Mouse (Mus musculus) urinary bladder, postnatal 14 days (tissue): ENCODE results near the gene Fmo5.

Experiments
- DNase-seq: peaks from one replicate; pipeline ENCODE4 v3.0.0; 2021; ENCODE audit warnings: low spot score

Gene Fmo5

GRCm38 (mm10) chr3:97681321-97682158 lies 52.9 kb downstream of the Fmo5 start:
- peak; percentile 78 for DNase-seq

DNA sequence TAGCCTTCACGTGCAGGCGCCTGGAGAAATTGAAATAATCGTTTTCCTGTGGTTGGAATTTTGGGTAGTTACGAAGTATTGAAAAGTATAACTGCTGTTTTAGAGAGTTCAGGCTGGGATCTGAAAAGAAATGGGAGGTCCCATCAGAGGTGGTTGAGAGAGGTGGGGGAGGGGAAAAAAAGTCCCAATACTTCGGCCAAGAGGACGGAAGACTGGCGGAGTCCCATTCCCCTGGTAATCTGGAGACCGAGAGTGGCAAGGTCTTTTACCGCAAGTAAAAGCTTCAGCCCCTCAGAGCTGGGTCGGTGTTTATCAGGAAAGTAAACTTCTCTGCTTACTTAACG lies 53.5 kb downstream of the Fmo5 start:
- no peak for DNase-seq

GRCm38 (mm10) chr3:97682576-97682975 lies 54.0 kb downstream of the Fmo5 start:
- DNase-seq = no peak

- peak; percentile 30 for DNase-seq
These were observed 55.1 kb downstream of the Fmo5 start for GRCm38 (mm10) chr3:97683560-97684195.

DNA sequence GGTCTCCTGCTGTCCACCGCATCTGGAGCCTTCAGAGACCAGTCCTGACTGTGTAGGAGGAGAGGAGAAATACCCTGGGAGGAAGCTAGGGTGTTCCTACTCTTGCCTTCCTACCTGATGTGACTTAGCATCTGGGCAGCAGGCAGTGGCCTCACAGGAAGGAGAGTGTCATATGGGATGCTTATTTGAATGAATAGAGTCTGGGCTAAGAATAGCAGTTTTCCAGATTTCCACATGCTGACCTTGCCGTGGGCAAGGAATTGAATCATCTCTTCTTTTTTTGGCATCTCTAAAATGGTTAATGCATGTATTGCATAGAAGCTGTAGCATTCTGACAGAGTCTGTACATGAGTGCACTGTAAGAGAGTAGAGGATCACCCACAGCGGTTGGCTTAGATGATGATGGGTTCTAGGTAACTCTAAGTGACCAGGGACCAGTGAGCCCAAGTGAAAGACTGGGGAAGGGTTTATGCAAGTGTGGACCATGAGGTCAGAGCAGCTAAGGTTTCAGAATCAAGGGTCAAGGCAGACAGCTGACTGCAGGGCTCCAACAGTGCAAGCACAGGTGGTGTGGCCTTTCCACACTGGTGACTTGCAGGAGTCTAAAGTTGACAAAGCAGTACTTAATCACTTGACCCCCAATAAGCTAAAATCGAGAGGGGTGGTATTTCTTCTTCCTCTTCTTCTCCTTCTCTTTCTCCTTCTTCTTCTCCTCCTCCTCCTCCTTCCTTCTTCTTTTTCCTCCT lies 57.9 kb downstream of the Fmo5 start:
- DNase-seq = no peak

DNA sequence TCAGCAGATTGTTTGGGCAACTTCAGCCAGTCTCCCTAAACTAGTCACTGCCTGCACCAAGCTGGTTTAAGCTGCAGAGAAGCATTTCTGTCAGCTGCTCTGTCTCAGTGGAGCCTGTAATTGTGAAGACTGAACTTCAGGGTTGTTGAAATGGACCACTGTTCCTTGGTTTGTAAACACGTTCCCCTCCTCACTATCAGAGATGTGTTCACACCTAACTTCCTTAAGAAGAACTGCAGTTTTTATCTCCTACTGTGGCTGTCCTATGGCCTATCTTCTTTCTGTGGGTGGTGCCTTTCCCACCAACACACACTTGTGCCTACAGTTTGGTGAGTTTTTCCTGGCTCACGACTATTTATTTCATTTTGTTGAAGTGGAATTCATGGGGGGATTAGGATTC lies 60.7 kb downstream of the Fmo5 start:
- DNase-seq = no peak

DNA sequence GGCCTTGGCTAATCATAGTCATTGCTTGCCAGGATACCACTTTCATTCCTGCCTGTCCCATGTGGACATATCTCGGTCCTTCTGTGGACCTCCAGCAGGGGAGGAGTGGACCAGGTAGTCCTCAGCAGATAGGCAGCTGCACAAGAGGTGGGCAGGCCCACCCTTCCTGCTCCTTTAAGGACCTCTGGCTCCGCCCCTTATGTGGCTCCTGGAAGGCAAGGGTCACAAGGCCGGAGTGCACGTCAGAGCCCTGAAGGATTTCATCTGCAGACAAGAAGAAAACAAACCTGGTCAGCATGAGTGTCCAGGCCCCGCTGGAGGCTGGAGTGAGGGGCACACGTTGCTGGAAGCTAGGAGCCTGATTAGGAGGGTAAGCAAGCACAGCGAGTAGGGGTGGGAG lies 62.0 kb downstream of the Fmo5 start:
- no peak for DNase-seq

DNA sequence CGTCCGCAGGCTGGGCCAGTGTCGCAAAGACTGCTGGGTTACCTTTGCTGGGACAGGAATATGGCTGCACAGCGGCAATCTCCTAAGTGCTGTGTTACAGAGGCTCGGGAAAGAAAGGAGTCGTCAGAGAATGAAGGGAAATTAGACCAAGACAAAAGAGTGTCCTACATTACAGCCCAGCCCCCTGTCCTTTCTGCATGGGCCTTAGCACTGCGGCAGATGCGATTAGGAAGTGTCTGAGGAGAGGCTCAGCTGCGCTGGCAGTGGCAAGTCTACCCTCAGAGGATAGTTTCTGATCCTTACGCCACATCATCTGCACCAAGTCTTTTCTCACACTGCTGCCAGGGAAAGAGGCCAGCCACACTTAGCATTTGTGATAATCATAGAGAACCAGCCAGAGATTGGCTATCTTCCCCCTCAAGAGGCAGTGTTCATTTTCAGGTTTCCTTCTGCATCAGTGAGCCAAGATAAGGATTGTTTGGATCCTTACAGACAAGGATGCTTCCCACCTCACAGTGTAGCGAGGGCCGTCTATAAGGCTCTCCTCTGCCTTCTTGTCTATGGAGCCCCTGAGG lies 62.9 kb downstream of the Fmo5 start:
- DNase-seq = no peak

GRCm38 (mm10) chr3:97693806-97694205 lies 65.2 kb downstream of the Fmo5 start:
- no peak for DNase-seq

DNA sequence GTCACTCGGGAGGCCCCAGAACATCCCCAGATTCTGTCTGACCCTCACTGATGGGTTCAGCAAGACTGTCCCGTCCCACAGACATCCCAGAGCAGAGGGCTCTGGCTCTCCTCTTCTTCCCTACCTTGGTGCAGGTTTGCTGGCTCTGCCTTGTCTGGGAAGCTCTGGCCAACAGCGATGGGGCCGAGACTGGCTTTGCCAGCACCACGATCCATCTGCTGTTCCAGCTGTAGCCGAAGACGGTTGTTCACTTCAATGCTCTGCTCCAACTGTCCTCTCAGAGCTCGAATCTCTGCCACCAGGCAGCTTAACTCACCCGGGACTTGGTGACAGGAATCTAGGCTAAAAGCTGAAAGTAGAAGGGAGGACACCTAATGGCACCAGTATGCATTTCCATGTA lies 68.3 kb downstream of the Fmo5 start:
- no peak for DNase-seq

DNA sequence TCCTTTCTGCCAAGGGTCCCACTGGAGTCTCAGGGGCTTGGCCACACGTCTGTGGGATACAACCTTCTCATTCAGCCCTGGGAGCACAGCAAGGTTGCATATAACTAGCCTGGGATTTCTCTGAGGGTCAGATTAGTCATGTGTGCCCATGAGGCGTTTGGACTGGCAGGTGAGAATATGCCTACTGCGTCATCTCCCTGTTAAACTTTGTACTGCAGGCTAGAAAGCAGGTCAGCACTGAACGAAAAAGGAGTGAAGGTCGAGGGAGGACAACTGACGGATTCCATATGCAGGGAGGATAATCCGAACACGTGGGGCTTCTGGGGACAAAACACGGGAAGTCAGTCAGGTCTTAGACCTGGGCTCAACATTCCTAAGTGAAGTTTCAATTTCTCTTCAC lies 68.7 kb downstream of the Fmo5 start:
- no peak for DNase-seq

DNA sequence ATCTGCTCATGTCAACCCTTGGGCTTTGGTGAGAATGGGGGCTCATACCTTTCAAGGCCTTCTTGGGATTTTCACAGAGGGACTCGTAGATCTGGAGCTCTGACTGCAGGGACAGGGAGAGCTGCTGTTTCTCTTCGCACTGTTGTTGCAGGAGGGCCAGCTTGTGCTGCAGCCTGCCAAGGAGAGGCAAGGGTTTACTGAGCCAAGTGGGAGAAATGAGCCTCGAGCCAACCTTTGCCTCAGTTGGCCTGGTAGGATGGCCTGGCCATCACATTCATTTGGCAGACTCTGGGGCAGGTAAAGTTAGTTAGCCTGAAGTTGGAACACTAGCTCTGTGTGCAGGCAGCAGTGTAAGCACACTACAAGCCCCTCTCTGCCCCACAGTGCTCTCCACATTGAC lies 70.5 kb downstream of the Fmo5 start:
- DNase-seq = no peak

DNA sequence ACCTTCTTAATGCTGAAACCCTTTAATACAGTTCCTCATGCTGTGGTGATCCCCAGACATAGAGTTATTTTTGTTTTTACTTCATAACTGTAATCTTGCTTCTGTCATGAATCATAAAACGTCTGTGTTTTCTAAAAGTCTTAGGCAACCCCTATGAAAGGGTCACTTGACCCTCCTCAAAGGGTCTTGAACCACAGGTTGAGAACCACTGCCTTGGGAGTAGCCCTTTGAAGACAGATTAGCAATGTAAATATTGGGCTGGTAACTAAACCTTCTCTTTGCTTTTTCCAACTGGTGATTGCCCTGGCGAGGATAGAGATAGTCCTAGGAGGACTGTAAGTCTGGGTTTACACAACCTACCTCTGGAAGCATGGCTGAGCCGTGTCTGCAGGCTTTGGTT lies 72.6 kb downstream of the Fmo5 start:
- DNase-seq = no peak

GRCm38 (mm10) chr3:97702448-97703080 lies 74.0 kb downstream of the Fmo5 start:
- DNase-seq = no peak
